Mouse (Mus musculus) spleen, adult 18-20 months (tissue): ENCODE results near the gene Dnah6.

Source experiments
- DNase-seq, 2 experiments: peaks; one replicate each; pipeline ENCODE4 v3.0.0; 2022; ENCODE audit warnings: mixed read lengths in 2 of 2

Gene Dnah6

DNA sequence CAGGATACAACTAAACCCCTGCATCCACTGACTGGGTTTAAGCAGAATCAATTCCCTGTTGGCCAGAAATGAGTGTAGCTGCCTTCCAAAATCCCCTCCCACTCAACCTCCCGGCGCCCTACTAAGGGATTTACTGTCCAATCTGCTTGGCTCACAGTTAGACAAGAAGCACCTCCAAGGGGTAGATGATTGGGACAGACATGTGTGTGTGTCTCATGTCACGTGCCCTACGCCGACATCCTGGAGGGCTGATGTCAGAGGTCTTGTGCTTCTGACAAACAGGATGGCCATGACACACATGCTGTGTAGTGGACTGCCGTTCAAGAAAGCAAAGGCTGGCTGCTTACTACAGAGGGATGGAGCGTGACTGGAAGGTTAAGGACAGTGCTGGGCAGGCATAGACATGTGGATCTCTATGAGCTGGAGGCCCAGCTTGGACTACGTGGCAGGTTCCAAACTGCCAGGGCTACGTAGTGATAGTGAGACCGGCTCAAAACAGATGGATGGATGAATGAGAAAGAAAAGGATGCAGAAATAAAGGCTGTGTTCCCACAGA, 202.6 kb downstream of the Dnah6 start:
- DNase-seq: no peak

DNA sequence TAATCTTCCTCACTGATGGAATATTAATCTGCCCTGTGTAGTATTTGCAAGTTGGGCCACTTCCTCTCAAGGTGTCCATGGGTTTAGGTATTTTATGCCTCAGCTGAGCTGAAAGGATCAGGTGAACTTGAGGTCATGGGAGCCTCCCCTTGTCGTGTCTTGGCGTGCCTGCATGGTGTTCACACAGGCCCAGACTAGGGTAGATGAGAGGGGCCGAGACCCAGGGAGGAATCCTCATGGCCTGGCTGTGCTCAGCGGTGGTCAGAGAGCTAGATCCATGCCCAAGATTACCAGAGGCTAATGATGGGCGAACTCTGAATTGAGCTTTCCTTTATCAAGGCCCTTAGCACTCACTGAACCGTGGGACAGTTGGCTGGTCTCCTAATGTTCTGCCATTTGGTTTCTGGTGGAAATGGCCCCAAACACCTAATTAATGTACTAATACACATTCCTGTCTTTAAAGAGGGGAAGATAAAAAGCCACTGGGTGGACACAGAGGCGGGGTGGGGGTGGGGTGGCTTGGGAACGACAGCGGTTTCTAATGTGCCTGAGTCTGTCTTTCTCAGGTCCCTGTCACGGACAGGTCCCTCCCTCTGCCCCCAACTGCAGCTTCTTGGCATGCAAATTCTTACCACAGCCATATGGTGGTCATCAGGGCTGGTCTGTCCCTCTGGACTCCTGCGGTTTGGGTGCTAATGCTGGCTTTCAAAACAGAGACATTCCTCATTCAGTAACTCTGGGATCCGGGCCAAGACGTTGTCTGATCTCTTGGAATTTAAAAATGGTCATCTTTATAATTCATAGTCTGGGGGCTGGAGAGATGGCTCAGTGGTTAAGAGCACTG, 206.9 kb downstream of the Dnah6 start:
- no peak for DNase-seq

DNA sequence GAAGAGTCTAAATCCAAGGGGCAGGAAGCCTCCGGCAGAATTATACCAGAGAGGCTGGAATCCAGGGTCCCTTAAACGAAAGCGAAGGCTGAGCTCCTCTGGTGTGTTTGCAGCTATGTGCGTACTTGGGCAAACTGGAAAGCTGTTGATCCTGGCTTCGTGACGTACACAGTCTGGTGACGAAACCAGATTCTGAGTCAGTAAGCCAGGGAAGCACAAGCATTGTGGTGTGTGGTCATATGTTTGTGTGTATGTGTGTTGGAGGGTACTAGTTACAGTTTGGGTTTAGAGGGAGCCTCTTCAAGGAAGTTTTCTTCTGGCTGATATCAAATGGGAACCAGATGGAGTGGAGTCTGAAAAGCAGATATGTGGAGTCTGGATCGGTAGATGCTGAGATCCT, 208.5 kb downstream of the Dnah6 start:
- DNase-seq: no peak

DNA sequence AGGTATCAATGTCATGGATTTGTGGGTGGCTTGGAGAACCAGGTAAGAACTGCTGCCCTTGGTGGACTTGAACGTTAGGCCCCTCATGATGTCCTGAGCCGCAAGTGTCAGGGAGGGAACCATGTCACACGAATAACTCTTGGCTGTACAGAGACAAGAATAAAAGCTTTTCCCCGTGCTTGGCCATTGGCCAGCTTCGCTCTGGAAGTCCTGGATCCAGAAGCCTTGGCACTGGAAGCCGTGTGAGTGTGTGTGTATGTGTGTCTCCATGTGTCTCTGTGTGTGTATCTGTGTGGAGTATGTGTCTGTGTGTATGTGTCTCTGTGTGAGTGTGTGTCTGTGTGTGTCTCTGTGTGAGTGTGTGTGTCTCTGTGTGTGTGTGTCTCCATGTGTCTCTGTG, 209.6 kb downstream of the Dnah6 start:
- no peak for DNase-seq

DNA sequence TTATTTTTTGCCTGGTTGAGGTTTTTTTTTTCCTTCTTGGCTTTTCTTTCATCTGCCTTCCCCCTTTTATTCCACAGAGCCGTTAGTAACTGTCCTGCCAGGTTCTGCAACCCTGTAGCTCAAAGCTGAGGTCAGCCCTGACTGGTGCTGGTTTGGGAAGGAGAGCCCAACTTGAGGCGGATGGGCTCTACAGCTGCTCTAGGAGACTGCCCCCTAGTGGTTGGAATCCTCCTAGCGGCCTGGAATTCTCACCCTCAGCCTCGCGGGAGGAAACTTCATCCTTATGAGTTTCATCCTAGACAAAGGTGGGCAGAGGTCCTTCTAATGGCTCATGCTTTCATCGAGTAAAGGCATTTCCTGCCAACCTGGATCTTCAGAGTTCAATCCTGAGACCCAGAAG, 211.4 kb downstream of the Dnah6 start:
- peak; percentile 48 to 81 for DNase-seq

DNA sequence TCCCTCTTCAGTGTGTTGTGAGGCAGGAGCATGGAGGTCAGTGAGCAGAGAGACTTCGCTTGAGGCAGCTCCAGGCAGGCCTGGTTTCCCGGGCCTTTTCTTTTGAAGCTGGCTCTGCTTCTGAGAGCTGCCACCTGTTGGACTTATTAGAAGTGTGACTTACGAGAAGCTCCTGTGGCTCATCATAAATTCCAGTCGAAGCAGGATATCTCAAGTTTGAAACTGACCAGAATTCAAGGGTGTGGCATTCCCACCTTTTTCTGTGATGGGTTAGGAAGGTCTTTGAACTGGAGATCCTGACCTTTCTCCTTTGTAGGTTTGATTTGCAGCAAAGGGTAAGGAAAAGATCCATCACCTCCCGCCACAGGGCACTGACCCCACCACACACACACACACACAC, 217.8 kb downstream of the Dnah6 start:
- DNase-seq: no peak

DNA sequence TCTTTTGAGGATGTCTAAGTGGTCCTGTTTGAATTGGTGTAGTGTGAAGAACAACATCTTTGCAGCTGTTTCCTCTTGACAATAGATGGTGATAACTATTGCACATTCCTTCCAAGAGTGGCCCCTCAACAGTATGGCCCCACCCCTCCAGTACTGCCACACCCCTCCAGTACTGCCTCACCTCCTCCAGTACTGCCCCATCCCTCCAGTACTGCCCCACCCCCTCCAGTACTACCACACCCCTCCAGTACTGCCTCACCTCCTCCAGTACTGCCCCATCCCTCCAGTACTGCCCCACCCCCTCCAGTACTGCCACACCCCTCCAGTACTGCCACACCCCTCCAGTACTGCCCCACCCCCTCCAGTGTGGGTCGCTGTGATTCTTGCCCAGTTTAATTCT, 219.1 kb downstream of the Dnah6 start:
- DNase-seq: no peak

DNA sequence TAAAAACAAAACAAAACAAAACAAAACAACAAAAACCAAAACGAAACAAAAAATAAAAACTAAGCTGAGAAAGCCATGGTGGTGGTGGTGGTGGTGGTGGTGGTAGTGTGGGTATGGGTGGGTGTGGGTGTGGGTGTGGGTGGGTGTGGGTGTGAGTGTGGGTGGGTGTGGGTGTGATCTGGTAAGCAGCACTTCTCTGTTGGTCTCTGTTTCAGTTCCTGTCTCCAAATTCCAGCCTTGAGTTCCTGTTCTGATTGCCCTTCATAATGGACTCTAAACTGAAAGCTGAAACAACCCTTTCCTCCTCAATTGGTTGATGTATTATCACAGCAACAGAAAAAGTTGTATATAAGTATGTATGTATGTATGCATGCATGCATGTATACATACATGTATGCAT, 222.6 kb downstream of the Dnah6 start:
- DNase-seq: no peak

DNA sequence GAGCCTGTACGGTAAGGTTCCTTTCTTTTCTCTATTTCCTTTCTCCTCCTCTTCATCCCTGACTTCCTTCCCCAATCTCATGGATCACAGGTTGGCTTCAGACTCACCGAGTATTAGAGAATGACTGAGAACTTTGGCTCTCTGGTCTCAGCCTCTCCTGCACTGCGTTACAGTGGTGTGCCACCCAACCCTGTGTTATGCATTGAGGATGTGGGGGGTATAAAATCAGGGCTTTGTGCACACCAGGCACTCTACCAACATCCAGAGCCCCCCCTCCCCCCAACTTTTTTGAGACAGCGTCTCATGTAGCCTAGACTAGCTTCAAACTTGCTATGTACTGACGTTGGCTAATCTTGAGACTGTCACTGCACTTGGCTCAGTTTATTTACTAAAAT, 227.8 kb downstream of the Dnah6 start:
- no peak for DNase-seq

DNA sequence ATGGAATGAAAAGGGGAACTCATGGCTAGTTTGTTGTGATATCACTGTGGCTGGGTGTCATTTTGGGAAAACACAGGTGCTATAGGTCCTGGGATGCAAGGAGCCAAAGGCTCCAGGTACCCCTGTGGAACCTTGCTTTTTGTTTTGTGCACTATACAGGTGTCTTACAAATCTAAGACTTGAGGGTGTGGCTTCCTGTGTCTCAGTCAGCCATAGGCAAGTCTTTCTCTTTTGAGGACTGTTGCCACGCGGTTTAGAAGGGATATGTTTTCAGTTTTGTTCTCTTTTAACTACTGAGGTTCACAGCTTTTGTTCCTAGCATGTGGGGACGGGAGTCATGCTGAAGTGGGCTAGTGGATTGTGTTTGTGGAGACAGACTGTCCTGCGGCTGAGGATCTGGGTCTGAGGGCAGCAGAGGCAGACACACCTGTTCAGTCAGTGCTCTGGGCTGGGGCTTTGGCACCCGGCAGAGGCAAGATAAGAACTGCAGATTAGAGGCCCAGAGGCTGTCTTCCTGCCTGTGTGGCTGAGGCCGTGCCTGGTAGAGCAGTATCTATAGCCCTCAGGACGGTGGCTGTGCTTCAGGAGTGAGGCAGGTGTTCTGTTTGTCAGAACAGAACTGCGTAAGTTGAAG, 228.3 kb downstream of the Dnah6 start:
- DNase-seq: peak in 1 of 2 experiments; percentile 25

DNA sequence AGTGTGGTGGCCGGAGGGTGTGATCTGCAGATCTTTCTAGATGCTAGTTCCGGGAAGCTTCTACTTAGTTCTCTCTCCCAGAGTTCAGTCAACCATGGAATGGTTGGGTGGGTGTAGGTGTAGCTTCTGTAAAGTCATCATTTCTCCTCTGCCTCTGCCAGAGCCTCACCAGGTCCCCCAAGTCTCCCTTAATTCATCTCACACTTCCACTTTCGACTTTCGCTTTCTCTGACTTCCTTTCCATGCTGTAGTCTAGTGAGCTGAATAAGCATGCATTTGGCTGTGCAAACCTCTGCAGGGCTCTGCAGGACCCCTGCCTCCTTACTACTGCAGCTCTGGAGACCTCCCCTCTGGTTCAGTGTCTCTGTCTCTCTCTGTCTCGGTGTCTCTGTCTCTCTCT, 231.2 kb downstream of the Dnah6 start:
- DNase-seq: peak in 1 of 2 experiments; percentile 37

DNA sequence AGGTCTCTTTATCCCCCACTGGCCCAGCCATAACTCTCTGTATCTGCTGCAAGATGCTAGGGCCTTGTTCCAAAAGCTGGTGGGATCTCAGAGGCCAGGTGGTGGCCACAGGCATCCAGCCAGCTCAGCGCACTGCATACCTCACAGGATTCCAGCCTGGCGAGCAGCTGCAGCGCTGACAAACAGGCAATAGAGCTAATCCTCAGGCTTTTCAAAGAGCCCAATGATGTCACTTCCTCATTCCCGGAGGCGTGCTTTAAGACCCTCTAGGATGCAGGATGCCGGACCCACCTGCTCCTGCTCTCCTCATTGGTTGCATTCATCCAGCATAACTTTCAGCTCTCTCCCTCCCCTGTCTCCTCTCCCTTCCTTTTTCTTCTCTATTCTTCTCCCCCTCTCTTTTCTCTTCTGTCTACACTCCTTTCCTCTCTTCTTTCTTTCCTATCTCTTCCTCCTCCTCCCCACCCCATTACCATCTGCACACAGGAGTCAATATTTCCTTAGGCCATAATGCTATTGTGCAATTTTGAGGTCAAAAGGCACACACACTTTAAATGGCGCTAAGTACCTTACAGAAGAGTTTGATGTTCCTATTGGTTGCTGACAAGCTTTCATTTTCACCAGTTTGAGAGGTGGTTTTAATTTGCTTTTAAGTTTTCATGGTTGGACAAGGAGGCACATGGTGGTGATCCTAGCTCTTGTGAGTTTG, 232.3 kb downstream of the Dnah6 start:
- DNase-seq: no peak

DNA sequence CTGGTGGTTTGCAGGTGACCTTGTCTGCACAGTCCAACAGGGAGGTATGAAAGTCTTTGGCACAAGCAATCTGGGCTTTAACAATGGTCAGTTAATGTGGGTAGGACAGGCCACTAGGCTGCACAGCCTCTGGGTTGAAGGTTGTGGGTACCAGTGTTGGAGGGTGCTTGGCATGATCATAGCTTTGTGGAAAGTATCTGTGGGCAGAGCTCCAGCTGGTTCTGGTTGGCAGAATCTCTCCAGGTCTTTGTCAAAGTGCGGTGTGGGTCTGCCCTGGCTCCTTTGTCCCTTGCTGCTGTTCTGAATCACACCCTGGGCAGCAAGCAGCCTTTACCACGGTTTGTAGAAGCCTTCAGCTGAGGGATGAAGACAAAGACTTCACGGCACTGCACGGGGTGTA, 238.9 kb downstream of the Dnah6 start:
- DNase-seq: no peak

DNA sequence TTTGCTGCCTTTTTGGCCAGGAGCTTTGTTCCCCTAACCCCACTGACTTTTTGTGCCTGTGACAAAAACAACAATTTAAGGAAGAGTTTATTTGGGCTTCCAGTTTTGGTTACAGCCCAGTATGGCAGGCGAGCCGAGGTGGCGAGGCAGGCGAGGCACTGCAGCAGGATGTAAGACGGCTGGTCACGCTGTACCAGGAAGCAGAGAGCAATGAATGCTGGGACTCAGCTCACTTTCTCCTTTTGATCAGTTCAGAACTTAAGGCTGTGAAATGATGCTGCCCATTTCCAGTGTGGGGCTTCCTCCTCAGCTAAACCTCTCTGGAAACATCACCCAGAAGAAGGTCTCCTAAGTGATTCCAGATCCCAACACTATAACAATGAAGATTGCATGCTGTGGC, 239.6 kb downstream of the Dnah6 start:
- no peak for DNase-seq

DNA sequence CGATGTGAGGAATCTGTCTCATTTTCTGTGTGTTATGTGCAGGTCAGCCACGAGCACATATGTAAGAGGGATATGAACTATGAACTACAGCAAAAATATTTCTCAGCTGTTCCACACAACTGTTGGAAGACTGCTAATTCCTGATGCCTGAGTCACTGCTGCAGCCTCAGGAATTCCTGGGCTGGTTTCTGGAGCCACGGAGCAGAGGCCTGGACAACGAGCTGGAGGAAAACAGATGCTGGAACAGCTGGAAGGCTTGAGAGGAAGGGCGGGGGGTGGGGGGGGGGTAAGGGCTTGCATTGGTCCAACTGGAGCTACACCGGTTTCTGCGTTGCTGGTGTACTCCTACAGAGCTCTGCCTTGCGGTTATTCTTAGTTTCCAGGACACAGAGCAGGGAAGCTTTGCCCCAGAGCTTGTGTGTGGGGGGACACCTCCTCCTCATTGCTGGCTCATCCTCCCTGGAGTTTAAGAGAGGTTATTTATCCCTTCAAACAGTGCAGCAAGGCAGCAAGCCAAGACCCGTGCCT, 240.3 kb downstream of the Dnah6 start:
- no peak for DNase-seq

DNA sequence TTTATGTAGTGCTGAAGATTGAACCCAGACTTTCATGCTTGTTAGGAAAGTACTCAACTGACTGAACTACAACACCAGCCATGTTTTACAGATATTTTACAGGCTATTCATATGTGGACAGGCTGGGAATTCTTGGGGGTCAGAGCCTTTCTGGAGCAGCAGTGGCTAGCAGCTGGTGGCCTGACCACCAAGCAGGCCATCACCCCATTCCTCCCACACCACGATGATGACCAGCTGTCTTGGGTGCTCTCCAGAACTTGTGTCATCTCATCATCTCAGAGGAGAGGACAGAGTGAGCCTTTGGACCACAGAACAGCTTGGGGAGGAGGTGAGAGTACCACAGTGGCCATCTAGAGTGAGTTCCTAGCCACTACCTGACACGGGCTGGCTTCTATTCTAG, 244.6 kb downstream of the Dnah6 start:
- DNase-seq: no peak

DNA sequence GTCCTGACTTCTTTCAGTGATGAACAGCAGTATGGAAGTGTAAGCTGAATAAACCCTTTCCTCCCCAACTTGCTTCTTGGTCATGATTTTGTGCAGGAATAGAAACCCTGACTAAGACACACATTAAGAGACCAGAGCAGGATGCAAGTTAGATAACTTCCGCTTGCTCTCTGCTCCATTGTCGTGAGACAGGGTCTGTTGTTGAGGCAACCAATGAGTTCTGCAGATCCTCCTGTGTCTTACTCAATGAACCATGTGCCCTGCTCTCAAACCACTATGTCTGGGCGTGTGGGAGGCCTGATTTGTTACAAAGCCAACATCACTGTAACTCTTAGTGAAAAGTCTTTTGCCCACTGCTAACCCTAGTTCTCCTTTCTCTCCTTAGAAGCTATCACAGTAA, 250.4 kb downstream of the Dnah6 start:
- no peak for DNase-seq

DNA sequence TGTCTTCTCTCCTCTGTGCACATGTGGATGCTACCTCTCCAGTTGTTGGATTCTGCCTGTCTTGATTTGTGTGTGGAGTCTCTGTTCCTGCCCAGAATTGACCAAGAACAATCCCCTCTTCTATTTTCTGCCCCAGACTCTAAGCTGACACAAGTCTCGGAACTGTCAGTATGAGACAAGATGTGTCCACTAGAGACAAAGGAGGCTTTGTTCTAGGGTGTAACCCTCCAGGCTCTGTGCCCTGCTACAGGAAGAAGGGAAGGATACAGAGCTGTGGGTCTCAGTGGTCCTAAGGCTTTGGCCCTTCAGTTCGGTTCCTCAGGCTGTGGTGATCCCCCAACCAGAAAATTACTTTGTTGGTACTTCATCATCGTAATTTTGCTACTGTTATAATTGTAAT, 251.7 kb downstream of the Dnah6 start:
- no peak for DNase-seq
